8 mouse cellular contexts compared by ENCODE assay signal in genomic region chrX:152001737-152002710, GRCm38 (mm10). TPM values are rescaled to one million over a fixed set of nuclear protein-coding genes. Genes with fewer than 3 reads are reported as not detected.
DNase-seq lines count a peak whose midpoint lies in the region; ATAC-seq and TF ChIP-seq lines count a peak whose summit lies in the region.

Hsd17b10 (plus strand) TSS chrX:152001845.

- TF ChIP-seq POLR2A in testis, adult 2 months (IDR thresholded peaks at IDR 0.05; ENCODE audit: control insufficient read depth, low read depth, low read length), result peak; percentile 55; the same call in 1 of the 2 replicates

- TF ChIP-seq CTCF in testis, adult 2 months (IDR thresholded peaks at IDR 0.05; ENCODE audit: control insufficient read depth, insufficient read depth, insufficient replicate concordance, low read depth, low read length), result no peak

- no peaks in the 10 kb centered on the region for H3K9me3 ChIP-seq in forebrain, embryonic 11.5 days (ENCODE audit: control insufficient read depth, low read length)
- H3K9me3 ChIP-seq in heart, embryonic 16.5 days (replicated peaks; ENCODE audit: control insufficient read depth, low read length), result no peaks in the 10 kb centered on the region
- no peaks in the 10 kb centered on the region for H3K9me3 ChIP-seq in liver, embryonic 16.5 days (replicated peaks; ENCODE audit: control insufficient read depth, low read length)
- no peaks in the 10 kb centered on the region for H3K9me3 ChIP-seq in neural tube, embryonic 13.5 days

- H3K27ac ChIP-seq in forebrain, embryonic 11.5 days (ENCODE audit: low read depth, low read length), result no peak within 1 kb of the TSS
- peak within 1 kb of the TSS; percentile 71 for H3K27ac ChIP-seq in heart, embryonic 16.5 days (ENCODE audit: low read length)
- peak within 1 kb of the TSS; percentile 57 for H3K27ac ChIP-seq in liver, embryonic 16.5 days (ENCODE audit: low read length)
- peak within 1 kb of the TSS; percentile 61 for H3K27ac ChIP-seq in neural tube, embryonic 13.5 days (replicated peaks)
- no peak within 1 kb of the TSS for H3K27ac ChIP-seq in testis, adult 2 months (ENCODE audit: control insufficient read depth, insufficient read depth, low read depth, low read length)

- peak within 1 kb of the TSS; percentile 62 for H3K4me2 ChIP-seq in forebrain, embryonic 11.5 days (ENCODE audit: low read depth, low read length, severe bottlenecking)
- peak within 1 kb of the TSS; percentile 66 for H3K4me2 ChIP-seq in heart, embryonic 16.5 days (ENCODE audit: low read depth, low read length)
- peak within 1 kb of the TSS; percentile 79 for H3K4me2 ChIP-seq in liver, embryonic 16.5 days (ENCODE audit: low read depth, low read length)
- peak within 1 kb of the TSS; percentile 63 for H3K4me2 ChIP-seq in neural tube, embryonic 13.5 days

- H3K36me3 ChIP-seq in forebrain, embryonic 11.5 days (ENCODE audit: control insufficient read depth, insufficient read depth, low read length), result no peaks in the 10 kb centered on the region
- H3K36me3 ChIP-seq in heart, embryonic 16.5 days (ENCODE audit: control insufficient read depth, insufficient read depth), result no peaks in the 10 kb centered on the region; the same call in 1 of the 2 replicates
- no peaks in the 10 kb centered on the region for H3K36me3 ChIP-seq in liver, embryonic 16.5 days (ENCODE audit: control insufficient read depth, insufficient read depth)
- H3K36me3 ChIP-seq in neural tube, embryonic 13.5 days, result 0 out of 2 replicates have a peak, but pooled peaks cover 1% of the 10 kb centered on the region
- no peaks in the 10 kb centered on the region for H3K36me3 ChIP-seq in testis, adult 2 months (ENCODE audit: control insufficient read depth, insufficient read depth, low read length)

- DNase-seq in CD8-positive naive resting alpha-beta T cell, adult 2 months (ENCODE audit: low read depth in 2 of 2, low spot score in 2 of 2), result peak; percentile 47 to 58
- peak; percentile 65 for DNase-seq in c-Kit-positive CD71-negative TER-119-negative erythroid progenitor cells, embryonic 14.5 days (ENCODE audit: low read depth)
- peak; percentile 87 for DNase-seq in forebrain, embryonic 11.5 days (ENCODE audit: low spot score)
- DNase-seq in kidney, postnatal 4 days, result peak; percentile 87 to 91

- H3K4me3 ChIP-seq in forebrain, embryonic 11.5 days (ENCODE audit: low read depth, low read length), result peak within 1 kb of the TSS; percentile 35
- peak within 1 kb of the TSS; percentile 63 for H3K4me3 ChIP-seq in heart, embryonic 16.5 days (ENCODE audit: low read length)
- H3K4me3 ChIP-seq in liver, embryonic 16.5 days (ENCODE audit: low read depth, low read length), result peak within 1 kb of the TSS; percentile 62
- peak within 1 kb of the TSS; percentile 49 for H3K4me3 ChIP-seq in neural tube, embryonic 13.5 days
- H3K4me3 ChIP-seq in testis, adult 2 months (ENCODE audit: control insufficient read depth, low read depth, low read length), result peak within 1 kb of the TSS; percentile 77

- no peaks in the 10 kb centered on the region for H3K4me1 ChIP-seq in forebrain, embryonic 11.5 days (replicated peaks; ENCODE audit: control insufficient read depth, insufficient read depth, low read length)
- H3K4me1 ChIP-seq in heart, embryonic 16.5 days (ENCODE audit: control insufficient read depth, insufficient read depth, low read length), result no peaks in the 10 kb centered on the region
- H3K4me1 ChIP-seq in liver, embryonic 16.5 days (ENCODE audit: control insufficient read depth, low read depth, low read length), result no peaks in the 10 kb centered on the region
- H3K4me1 ChIP-seq in neural tube, embryonic 13.5 days (replicated peaks), result no peaks in the 10 kb centered on the region
- H3K4me1 ChIP-seq in testis, adult 2 months (ENCODE audit: control insufficient read depth, insufficient read depth, low read length), result no peaks in the 10 kb centered on the region

- H3K9ac ChIP-seq in forebrain, embryonic 11.5 days (ENCODE audit: low read length), result peak within 1 kb of the TSS; percentile 49
- H3K9ac ChIP-seq in heart, embryonic 16.5 days (ENCODE audit: low read length), result peak within 1 kb of the TSS; percentile 72
- H3K9ac ChIP-seq in liver, embryonic 16.5 days (ENCODE audit: low read depth, low read length), result peak within 1 kb of the TSS; percentile 56
- H3K9ac ChIP-seq in neural tube, embryonic 13.5 days, result peak within 1 kb of the TSS; percentile 70

- ATAC-seq in forebrain, embryonic 11.5 days (replicated peaks; ENCODE audit: low FRiP score), result peak; percentile 97
- peak; percentile 97 for ATAC-seq in heart, embryonic 16.5 days (replicated peaks; ENCODE audit: extremely low read depth, insufficient read depth, low FRiP score)
- ATAC-seq in liver, embryonic 16.5 days (ENCODE audit: low read depth), result peak; percentile 100
- ATAC-seq in neural tube, embryonic 13.5 days (ENCODE audit: low read depth), result peak; percentile 97

- 20% methylated on average over 39 of the region's 41 CpGs for WGBS in forebrain, embryonic 11.5 days
- 16% methylated on average over 41 of the region's 41 CpGs for WGBS in heart, embryonic 16.5 days
- 22% methylated on average over 39 of the region's 41 CpGs for WGBS in liver, embryonic 16.5 days (ENCODE audit: insufficient replicate concordance)
- 18% methylated on average over 40 of the region's 41 CpGs for WGBS in neural tube, embryonic 13.5 days

- H3K27me3 ChIP-seq in forebrain, embryonic 11.5 days (ENCODE audit: control insufficient read depth, insufficient read depth, low read length), result peaks cover 31% of the 10 kb centered on the region
- H3K27me3 ChIP-seq in heart, embryonic 16.5 days (ENCODE audit: control insufficient read depth, insufficient read depth, low read length), result peaks cover 5% of the 10 kb centered on the region; the same call in 1 of the 2 replicates
- H3K27me3 ChIP-seq in liver, embryonic 16.5 days (ENCODE audit: control insufficient read depth, insufficient read depth, low read depth, low read length), result peaks cover 10% of the 10 kb centered on the region
- H3K27me3 ChIP-seq in neural tube, embryonic 13.5 days, result peaks cover 93% of the 10 kb centered on the region
- H3K27me3 ChIP-seq in testis, adult 2 months (ENCODE audit: control insufficient read depth, insufficient read depth, low read length), result no peaks in the 10 kb centered on the region

RNA-seq across cellular contexts. Expression of gene Hsd17b10, which starts in this region (rescaled TPM):
- 167 and 168 TPM in 2 replicates for polyA plus RNA-seq in forebrain, embryonic 11.5 days (2014; fragmentation: Nextera tagmentation; extraction: Ambion mirVana)
- 221 and 234 TPM in 2 replicates for polyA plus RNA-seq in heart, embryonic 16.5 days (2015; fragmentation: Nextera tagmentation; extraction: Ambion mirVana)
- 131 and 140 TPM in 2 replicates for polyA plus RNA-seq in liver, embryonic 16.5 days (2015; fragmentation: Nextera tagmentation; extraction: Ambion mirVana)
- 137 and 145 TPM in 2 replicates for polyA plus RNA-seq in neural tube, embryonic 13.5 days (2015; fragmentation: Nextera tagmentation; extraction: Ambion mirVana)
- 7.6 and 10.0 TPM in 2 replicates for polyA plus RNA-seq in testis, adult 2 months (2012; rRNA removed)

Comparison
In these comparisons a context has a peak if more than half of its experiments do, and no peak if none do; other contexts are left out.
1. RNA of gene Hsd17b10 (polyA plus RNA-seq): 221 to 234 TPM in heart, embryonic 16.5 days, 167 to 168 TPM in forebrain, embryonic 11.5 days, 137 to 145 TPM in neural tube, embryonic 13.5 days and 131 to 140 TPM in liver, embryonic 16.5 days; 7.6 to 10.0 TPM in testis, adult 2 months; every median in the first group is over 10 times any median in the second.
2. H3K27ac ChIP-seq: peak in heart, embryonic 16.5 days (single experiment), liver, embryonic 16.5 days (single experiment) and neural tube, embryonic 13.5 days (single experiment); none in forebrain, embryonic 11.5 days (single experiment) and testis, adult 2 months (single experiment).
3. Peak in every context shown above with its lines, with median percentiles within 50 percentile points of each other: DNase-seq, ATAC-seq, H3K4me2 ChIP-seq, H3K4me3 ChIP-seq and H3K9ac ChIP-seq.